Mouse (Mus musculus): ENCODE measurements around the gene Bcl2l1.

GRCm38 (mm10) chr2:152734501-152734900 lies 97.0 kb downstream of the Bcl2l1 start:
- no peak for TF ChIP-seq CTCF (IDR thresholded peaks at IDR 0.05; ENCODE audit: borderline replicate concordance, insufficient read depth, low read length)
- no peak for TF ChIP-seq POLR2A (IDR thresholded peaks at IDR 0.05; ENCODE audit: low read depth, low read length)

Data from embryonic fibroblast, embryonic 13.5 days (primary cell).